Mouse (Mus musculus) Muller cell, postnatal 12 days (primary cell): Measurements from ENCODE around the gene Tmem232.
"Not testable (repeated sequence)": the region's sequence is repeated elsewhere in the genome, so short reads cannot be mapped to it uniquely, and the experiment has no call there.

ENCODE experiments used
- DNase-seq: peaks from one replicate; pipeline ENCODE4 v3.0.0-alpha.2; 2015; ENCODE audit errors: inconsistent ontology term

Gene Tmem232

DNA sequence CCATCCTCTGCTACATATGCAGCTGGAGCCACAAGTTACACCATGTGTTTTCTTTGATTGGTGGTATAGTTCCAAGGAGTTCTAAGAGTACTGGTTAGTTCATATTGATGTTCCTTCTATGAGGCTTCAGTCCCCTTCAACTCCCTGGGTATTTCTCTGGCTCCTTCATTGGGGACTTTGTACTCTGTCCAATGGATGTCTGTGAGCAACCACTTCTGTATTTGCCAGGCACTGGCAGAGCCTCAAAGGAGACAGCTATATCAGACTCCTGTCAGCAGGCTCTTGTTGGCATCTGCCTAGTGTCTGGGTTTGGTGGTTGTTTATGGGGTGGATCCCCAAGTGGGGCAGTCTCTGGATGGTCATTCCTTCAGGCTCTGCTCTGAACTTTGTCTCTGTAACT is 8.2 kb downstream of the Tmem232 start:
- DNase-seq: not testable (repeated sequence)

DNA sequence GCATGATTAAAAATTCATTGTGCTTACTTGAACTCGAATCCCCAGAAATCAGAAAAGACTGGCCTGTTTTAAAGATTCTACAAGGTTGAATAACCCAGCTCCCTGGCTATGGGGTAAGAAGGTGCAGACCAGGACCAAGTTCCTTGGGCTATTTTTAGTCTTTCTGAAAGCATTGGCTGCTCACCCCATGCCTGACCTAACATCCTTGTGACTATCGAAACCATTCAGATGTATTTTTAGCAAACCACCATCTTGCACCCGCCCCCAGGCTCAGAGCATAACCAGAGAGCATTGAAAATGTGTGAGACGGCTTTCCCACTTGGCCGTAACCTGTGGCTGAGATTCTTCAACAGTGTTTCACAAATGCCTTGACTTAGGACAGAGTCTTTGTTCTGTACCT is 13.1 kb downstream of the Tmem232 start:
- DNase-seq: no peak

DNA sequence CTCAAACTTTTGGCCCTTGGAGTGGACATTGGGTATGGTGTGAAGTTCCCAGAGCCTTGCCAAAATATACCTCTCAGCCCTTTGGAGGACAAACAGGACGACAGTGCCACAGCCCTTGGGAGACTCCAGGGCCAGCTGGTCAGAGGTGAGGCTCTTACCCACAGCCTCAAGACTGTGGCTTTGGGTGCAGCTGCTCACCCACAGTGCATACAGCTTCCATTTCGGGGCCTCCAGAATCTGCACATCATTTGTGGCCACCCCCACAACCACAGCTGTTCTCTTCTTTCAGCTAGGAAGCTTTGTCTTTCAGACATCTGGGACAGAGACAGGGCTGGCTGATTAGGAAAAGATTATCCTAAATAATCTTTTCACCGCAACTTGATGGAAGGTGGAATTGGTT is 27.1 kb downstream of the Tmem232 start:
- DNase-seq: no peak

- no peak for DNase-seq
These were observed 55.9 kb downstream of the Tmem232 start for GRCm38 (mm10) chr17:65484654-65485053.

- no peak for DNase-seq
These were observed 63.8 kb downstream of the Tmem232 start for GRCm38 (mm10) chr17:65476747-65477146.

- no peak for DNase-seq
These were observed 89.8 kb downstream of the Tmem232 start for GRCm38 (mm10) chr17:65450818-65451217.

GRCm38 (mm10) chr17:65437906-65438305 is 102.7 kb downstream of the Tmem232 start:
- not testable (repeated sequence) for DNase-seq

DNA sequence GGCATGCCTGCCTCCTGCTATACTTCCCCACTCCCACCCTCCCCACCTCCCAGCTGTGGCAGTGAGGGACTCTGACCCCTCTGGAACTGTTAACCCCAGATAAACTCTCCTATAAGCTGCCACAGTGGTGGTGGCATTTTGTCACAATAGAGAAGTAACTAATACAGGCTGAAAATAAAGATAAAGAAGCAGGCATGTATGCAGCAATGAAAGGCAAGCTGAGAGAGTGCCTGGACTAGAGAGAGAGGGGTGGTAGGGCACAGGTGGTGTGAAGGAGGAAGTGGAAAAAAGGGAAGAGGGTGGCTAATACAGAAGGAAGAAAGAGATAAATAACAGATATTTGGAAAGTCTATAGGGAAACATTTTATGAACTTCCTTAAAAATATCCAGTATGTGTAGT is 121.5 kb downstream of the Tmem232 start:
- no peak for DNase-seq

- no peak for DNase-seq
These were observed 135.3 kb downstream of the Tmem232 start for GRCm38 (mm10) chr17:65405309-65405708.

DNA sequence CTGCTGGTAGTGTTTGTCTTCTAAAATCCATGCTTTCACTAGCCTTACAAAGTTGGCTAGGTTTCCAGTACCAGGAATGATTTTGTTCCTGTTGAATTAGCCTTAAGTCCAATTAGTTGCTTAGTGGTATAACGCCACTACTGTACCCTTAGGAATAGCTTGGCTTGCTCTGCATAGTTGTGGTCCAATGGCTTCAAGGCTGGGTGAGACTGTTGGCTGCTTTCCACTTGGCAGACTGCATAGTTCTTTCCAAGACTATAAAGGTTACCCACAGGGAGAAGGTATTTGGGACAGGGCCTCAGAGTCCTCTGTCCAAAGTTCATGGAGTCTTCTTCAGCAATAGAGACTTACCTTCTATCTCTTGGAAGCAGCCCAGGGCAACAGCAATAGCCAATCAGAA is 139.7 kb downstream of the Tmem232 start:
- DNase-seq: peak; percentile 81

GRCm38 (mm10) chr17:65384411-65384962 is 156.1 kb downstream of the Tmem232 start:
- no peak for DNase-seq

GRCm38 (mm10) chr17:65370034-65370780 is 170.4 kb downstream of the Tmem232 start:
- DNase-seq: peak; percentile 37

DNA sequence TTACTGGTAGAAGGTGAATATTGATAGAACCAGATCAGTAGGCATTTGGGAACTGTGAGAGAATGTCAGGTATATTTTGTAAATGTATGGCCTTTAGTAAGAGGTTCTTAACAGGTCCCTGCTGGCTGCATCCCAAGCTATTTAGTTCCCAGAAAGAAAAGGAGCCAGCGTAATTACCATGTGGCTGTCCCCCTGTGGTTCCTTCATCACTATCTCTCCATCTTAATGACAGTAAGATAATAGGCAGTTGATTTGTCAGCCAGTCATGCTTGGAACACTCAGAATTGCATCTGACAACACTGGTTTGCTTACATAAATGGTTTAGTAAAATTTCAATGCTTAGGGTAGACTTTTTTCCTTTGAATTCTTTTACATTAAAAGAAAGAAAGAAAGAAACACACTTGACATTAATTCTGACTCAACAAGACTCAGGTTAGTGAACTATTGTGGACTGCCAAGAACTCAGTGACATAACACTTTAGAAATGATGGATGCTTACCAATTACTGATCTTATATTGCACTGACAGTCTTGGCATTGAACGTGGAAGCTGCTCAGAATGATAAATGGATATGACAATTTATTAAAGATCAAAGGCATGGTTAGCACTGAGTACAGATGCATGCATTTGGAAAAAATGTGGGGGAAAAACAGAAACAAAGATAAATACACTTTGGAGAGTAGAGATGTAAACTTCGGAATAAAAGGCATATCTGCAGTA is 174.9 kb downstream of the Tmem232 start:
- DNase-seq: peak; percentile 69

- no peak for DNase-seq
These were observed 188.7 kb downstream of the Tmem232 start for GRCm38 (mm10) chr17:65351836-65352235.

GRCm38 (mm10) chr17:65340016-65340415 is 200.6 kb downstream of the Tmem232 start:
- DNase-seq: no peak

GRCm38 (mm10) chr17:65330759-65331158 is 209.8 kb downstream of the Tmem232 start:
- DNase-seq: no peak

DNA sequence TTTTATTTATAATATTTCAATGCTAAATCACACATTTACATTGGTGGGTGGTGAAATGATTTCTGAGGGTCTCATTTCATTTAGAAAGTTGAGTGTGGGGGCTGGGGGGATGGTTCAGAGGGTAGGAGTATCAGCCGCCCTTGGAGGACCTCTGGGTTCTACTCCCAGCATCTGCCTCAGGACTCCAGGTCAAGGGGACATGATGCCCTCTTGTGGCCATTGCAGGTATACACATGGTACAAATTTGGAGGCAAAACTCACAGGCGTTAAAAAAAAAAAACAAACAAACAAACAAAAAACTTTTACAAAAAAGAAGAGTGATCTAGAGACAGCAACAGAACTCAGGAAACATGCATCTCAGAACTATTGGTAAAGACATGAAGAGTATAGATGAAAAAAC is 215.3 kb downstream of the Tmem232 start:
- DNase-seq: no peak

DNA sequence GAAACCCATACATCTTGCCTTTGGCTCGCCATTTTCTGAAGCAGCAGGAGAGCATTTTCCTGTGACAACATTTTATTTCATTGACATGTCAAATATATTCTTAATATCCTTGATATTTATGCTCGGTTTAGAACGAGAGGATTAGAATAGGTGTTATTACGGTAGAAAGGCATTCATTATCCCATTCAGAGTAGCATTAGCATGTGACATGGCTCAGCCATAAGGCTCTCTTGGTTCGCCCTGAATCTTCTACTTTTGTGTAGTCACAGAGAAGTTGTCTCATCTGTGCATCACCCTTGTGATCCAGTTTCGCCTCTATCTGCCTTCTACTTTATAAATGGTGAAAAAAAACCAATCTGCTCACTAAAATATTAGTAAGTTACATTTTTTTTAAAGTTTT is 220.0 kb downstream of the Tmem232 start:
- DNase-seq: no peak

DNA sequence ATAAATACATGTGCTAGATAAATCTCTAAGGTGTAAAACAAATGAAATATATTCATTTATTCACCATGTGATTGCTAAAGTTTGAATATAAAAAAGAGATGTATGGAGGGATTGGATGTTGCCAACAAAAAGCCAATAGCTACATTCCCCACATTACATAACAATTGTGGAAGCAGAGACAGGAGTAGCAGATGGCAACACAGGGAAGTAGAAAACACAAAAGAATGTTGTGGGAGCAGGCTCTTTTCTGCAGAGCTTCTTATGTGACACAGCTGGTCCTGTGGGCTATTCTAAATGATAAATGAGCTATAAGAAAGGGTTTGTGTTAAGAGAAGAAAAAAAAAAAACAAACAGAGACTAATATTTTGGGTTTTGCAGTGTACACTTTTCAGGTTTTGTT is 240.6 kb downstream of the Tmem232 start:
- no peak for DNase-seq

- DNase-seq: no peak
These were observed 242.8 kb downstream of the Tmem232 start for GRCm38 (mm10) chr17:65297831-65298230.

- DNase-seq: peak; percentile 20
These were observed 288.4 kb downstream of the Tmem232 start for GRCm38 (mm10) chr17:65252160-65252559.

GRCm38 (mm10) chr17:65250261-65250660 is 290.3 kb downstream of the Tmem232 start:
- no peak for DNase-seq

GRCm38 (mm10) chr17:65243716-65244115 is 296.9 kb downstream of the Tmem232 start:
- no peak for DNase-seq
